ENCODE assay signal across 8 mouse cellular contexts in genomic region chr9:102709504-102710135, GRCm38 (mm10). TPM values are rescaled to one million over a fixed set of nuclear protein-coding genes. Genes with fewer than 3 reads are reported as not detected.
DNase-seq lines count a peak whose midpoint lies in the region; ATAC-seq and TF ChIP-seq lines count a peak whose summit lies in the region.

No protein-coding gene starts in this region.

- 63% methylated on average over 15 of the region's 15 CpGs for WGBS in embryonic facial prominence, embryonic 10.5 days
- 53% methylated on average over 15 of the region's 15 CpGs for WGBS in heart, embryonic 16.5 days
- 70% methylated on average over 15 of the region's 15 CpGs for WGBS in midbrain, postnatal 0 days

- H3K9me3 ChIP-seq in embryonic facial prominence, embryonic 10.5 days, result no peaks in the 10 kb centered on the region
- H3K9me3 ChIP-seq in heart, embryonic 16.5 days (replicated peaks; ENCODE audit: control insufficient read depth, low read length), result no peaks in the 10 kb centered on the region
- no peaks in the 10 kb centered on the region for H3K9me3 ChIP-seq in midbrain, postnatal 0 days (ENCODE audit: low read length)

- intact Hi-C loops in left cerebral cortex, adult 2 months (cut with DNase I), result no loop called here

- no peaks in the 10 kb centered on the region for H3K36me3 ChIP-seq in embryonic facial prominence, embryonic 10.5 days (replicated peaks)
- H3K36me3 ChIP-seq in heart, embryonic 16.5 days (ENCODE audit: control insufficient read depth, insufficient read depth), result no peaks in the 10 kb centered on the region
- H3K36me3 ChIP-seq in midbrain, postnatal 0 days (ENCODE audit: insufficient read depth, low read length), result no peaks in the 10 kb centered on the region

- H3K4me2 ChIP-seq in heart, embryonic 16.5 days (ENCODE audit: low read depth, low read length), result no peak overlapping the region
- no peak overlapping the region for H3K4me2 ChIP-seq in midbrain, postnatal 0 days (ENCODE audit: low read depth, low read length, poor library complexity, severe bottlenecking)

- H3K9ac ChIP-seq in heart, embryonic 16.5 days (ENCODE audit: low read length), result no peak overlapping the region
- no peak overlapping the region for H3K9ac ChIP-seq in midbrain, postnatal 0 days (replicated peaks; ENCODE audit: low read length, poor library complexity, severe bottlenecking)

- H3K27me3 ChIP-seq in embryonic facial prominence, embryonic 10.5 days (replicated peaks; ENCODE audit: low read depth, poor library complexity, severe bottlenecking), result no peaks in the 10 kb centered on the region
- no peaks in the 10 kb centered on the region for H3K27me3 ChIP-seq in heart, embryonic 16.5 days (ENCODE audit: control insufficient read depth, insufficient read depth, low read length)
- H3K27me3 ChIP-seq in midbrain, postnatal 0 days (ENCODE audit: insufficient read depth, low read length), result no peaks in the 10 kb centered on the region

- H3K4me1 ChIP-seq in embryonic facial prominence, embryonic 10.5 days, result peaks cover 40% of the 10 kb centered on the region
- H3K4me1 ChIP-seq in heart, embryonic 16.5 days (ENCODE audit: control insufficient read depth, insufficient read depth, low read length), result peaks cover 20% of the 10 kb centered on the region
- H3K4me1 ChIP-seq in midbrain, postnatal 0 days (ENCODE audit: insufficient read depth, low read length), result no peaks in the 10 kb centered on the region

- TF ChIP-seq CTCF in midbrain, postnatal 0 days (IDR thresholded peaks at IDR 0.05), result no peak
- TF ChIP-seq CTCF in left cerebral cortex, adult 2 months (IDR thresholded peaks at IDR 0.05), result no peak

- ATAC-seq in heart, embryonic 16.5 days (replicated peaks; ENCODE audit: extremely low read depth, insufficient read depth, low FRiP score), result peak; percentile 55; the same call in 1 of the 2 replicates
- no peak for ATAC-seq in erythroblast, adult 5-6 weeks (replicated peaks; ENCODE audit: low FRiP score, poor library complexity, severe bottlenecking)
- ATAC-seq in midbrain, postnatal 0 days (ENCODE audit: low FRiP score), result no peak

- no peak overlapping the region for H3K4me3 ChIP-seq in embryonic facial prominence, embryonic 10.5 days
- no peak overlapping the region for H3K4me3 ChIP-seq in heart, embryonic 16.5 days (ENCODE audit: low read length)
- H3K4me3 ChIP-seq in midbrain, postnatal 0 days (ENCODE audit: low read depth, low read length), result no peak overlapping the region
- H3K4me3 ChIP-seq in left cerebral cortex, adult 2 months, result no peak overlapping the region

- peak overlapping the region; percentile 63 for H3K27ac ChIP-seq in embryonic facial prominence, embryonic 10.5 days (replicated peaks)
- 0 out of 2 replicates have a peak overlapping the region, but pooled peaks have one; percentile 28 for H3K27ac ChIP-seq in heart, embryonic 16.5 days (ENCODE audit: low read length)
- H3K27ac ChIP-seq in midbrain, postnatal 0 days (ENCODE audit: low read depth, low read length), result no peak overlapping the region
- H3K27ac ChIP-seq in left cerebral cortex, adult 2 months, result no peak overlapping the region

- DNase-seq in heart, adult 11 months, result peak; percentile 97
- DNase-seq in heart, postnatal 4 days, result no peak
- no peak for DNase-seq in embryonic facial prominence, embryonic 10.5 days (ENCODE audit: low spot score)
- peak; percentile 73 to 79 for DNase-seq in lung, adult 18-20 months
- DNase-seq in midbrain, postnatal 0 days (ENCODE audit: low spot score), result no peak
- DNase-seq in left cerebral cortex, adult 2 months (ENCODE audit: extremely low spot score in 1 of 2, low spot score in 2 of 2), result no peak

RNA-seq across cellular contexts. Expression of gene Amotl2, which starts 6.9 kb away (rescaled TPM):
- 10 to 100 TPM; 90.0 to 91.6 TPM for total RNA-seq in heart, postnatal 4 days (2021)
- polyA plus RNA-seq in embryonic facial prominence, embryonic 10.5 days (2016; fragmentation: Nextera tagmentation; extraction: Ambion mirVana), result 61.4 and 64.0 TPM in 2 replicates
- polyA plus RNA-seq in heart, embryonic 16.5 days (2015; fragmentation: Nextera tagmentation; extraction: Ambion mirVana), result 38.6 and 43.4 TPM in 2 replicates
- total RNA-seq in erythroblast, adult 5-6 weeks (2015; ENCODE audit: low replicate concordance), result 0.19 and 0.63 TPM in 2 replicates
- total RNA-seq in erythroblast, adult 5-6 weeks (2017; ENCODE audit: low replicate concordance), result 2.5 and 3.7 TPM in 2 replicates
- 125 and 129 TPM in 2 replicates for total RNA-seq in midbrain, postnatal 0 days (2014; rRNA removed)
- 31.5 and 32.5 TPM in 2 replicates for polyA plus RNA-seq in midbrain, postnatal 0 days (2015; fragmentation: Nextera tagmentation; extraction: Ambion mirVana)
- total RNA-seq in left cerebral cortex, adult 2 months (2021), result 10 to 100 TPM; 21.3 to 22.4 TPM

Comparison
In these comparisons a context has a peak if more than half of its experiments do, and no peak if none do; other contexts are left out.
1. DNase-seq: peak in heart, adult 11 months (single experiment) and lung, adult 18-20 months (2 of 2); none in heart, postnatal 4 days (single experiment), embryonic facial prominence, embryonic 10.5 days (single experiment), midbrain, postnatal 0 days (single experiment) and left cerebral cortex, adult 2 months (0 of 2).
2. H3K27ac ChIP-seq: peak in embryonic facial prominence, embryonic 10.5 days (single experiment) and heart, embryonic 16.5 days (single experiment); none in midbrain, postnatal 0 days (single experiment) and left cerebral cortex, adult 2 months (single experiment).
3. RNA of gene Amotl2, which starts 6.9 kb away (total RNA-seq): 125 to 129 TPM in midbrain, postnatal 0 days, 90.0 to 91.6 TPM in heart, postnatal 4 days and 21.3 to 22.4 TPM in left cerebral cortex, adult 2 months; 0.19 to 3.7 TPM in erythroblast, adult 5-6 weeks; every median in the first group is over 4 times any median in the second.